Mouse (Mus musculus) gonadal fat pad, adult 2 months (tissue): ENCODE data around the gene Gtf3c5. TPM values are rescaled to one million over a fixed set of nuclear protein-coding genes. Genes with fewer than 3 reads are reported as not detected.

Experiments used
- polyA plus RNA-seq: library from polyadenylated mRNA; depleted of rRNA; stranded (reverse); fragments of >200 nt; gene quantifications from 2 replicates; pipeline ENCODE4 v1.2.3, GENCODE M21; 2012; rRNA removed

Gtf3c5 gene
- polyA plus RNA-seq, 1 experiment, result 18.2 TPM

Other genes with a start within 250 kb of the Gtf3c5 start
- 4.6 and 6.3 TPM in 2 replicates for gene Ppp1r26, start 137.0 kb downstream of the Gtf3c5 start, polyA plus RNA-seq
- 1.1 and 2.7 TPM in 2 replicates for gene 1700007K13Rik, start 117.4 kb downstream of the Gtf3c5 start, polyA plus RNA-seq
- gene Mrps2, start 115.7 kb downstream of the Gtf3c5 start, polyA plus RNA-seq, result 31.1 and 36.4 TPM in 2 replicates
- 3.4 TPM in 2 replicates for gene Gbgt1, start 86.9 kb downstream of the Gtf3c5 start, polyA plus RNA-seq
- gene Gm10134, start 77.7 kb downstream of the Gtf3c5 start, polyA plus RNA-seq, result 0.89 TPM in 1 of 2 replicates, not detected in the other
- 90.6 and 93.6 TPM in 2 replicates for gene Ralgds, start 70.6 kb downstream of the Gtf3c5 start, polyA plus RNA-seq
- 0.48 and 1.6 TPM in 2 replicates for gene Cel, start 20.3 kb downstream of the Gtf3c5 start, polyA plus RNA-seq
- 2.1 and 3.0 TPM in 2 replicates for gene Gfi1b, start 38.2 kb upstream of the Gtf3c5 start, polyA plus RNA-seq
- 28.7 and 29.3 TPM in 2 replicates for gene Tsc1, start 57.5 kb upstream of the Gtf3c5 start, polyA plus RNA-seq
- gene Spaca9, start 116.0 kb upstream of the Gtf3c5 start, polyA plus RNA-seq, result 11.4 and 15.2 TPM in 2 replicates
- 4.5 and 5.1 TPM in 2 replicates for gene Ak8, start 116.4 kb upstream of the Gtf3c5 start, polyA plus RNA-seq